Mouse (Mus musculus) adrenal gland, adult (tissue): ENCODE data around the gene Pcdh18.

ENCODE experiments used
- DNase-seq, 2 experiments: peaks; one replicate each; pipeline ENCODE4 v3.0.0; 2022 to 2023; ENCODE audit warnings: low spot score in 1 of 2; ENCODE audit not compliant: inconsistent age in 2 of 2

Pcdh18 gene

GRCm38 (mm10) chr3:49756870-49757625 is at the start of gene Pcdh18:
Gene Pcdh18 (minus strand): TSS chr3:49757325.
- peak; percentile 74 to 92 for DNase-seq

- DNase-seq = no peak
Observed at GRCm38 (mm10) chr3:49806823-49807222, 49.7 kb upstream of the Pcdh18 start.

- no peak for DNase-seq
Observed at GRCm38 (mm10) chr3:49805511-49805910, 48.4 kb upstream of the Pcdh18 start.

- no peak for DNase-seq
Observed at GRCm38 (mm10) chr3:49788296-49788695, 31.2 kb upstream of the Pcdh18 start.

- no peak for DNase-seq
Observed at GRCm38 (mm10) chr3:49787719-49788118, 30.6 kb upstream of the Pcdh18 start.

GRCm38 (mm10) chr3:49768992-49769738 is 12.0 kb upstream of the Pcdh18 start:
- no peak for DNase-seq

GRCm38 (mm10) chr3:49762711-49763110 is 5.6 kb upstream of the Pcdh18 start:
- no peak for DNase-seq

GRCm38 (mm10) chr3:49761971-49762370 is 4.8 kb upstream of the Pcdh18 start:
- DNase-seq = no peak

- DNase-seq = peak in 1 of 2 experiments; percentile 56
Observed at GRCm38 (mm10) chr3:49757626-49758019, 498 bp upstream of the Pcdh18 start.

GRCm38 (mm10) chr3:49755986-49756845 is 909 bp downstream of the Pcdh18 start:
- peak; percentile 16 to 76 for DNase-seq

GRCm38 (mm10) chr3:49752766-49753165 is 4.4 kb downstream of the Pcdh18 start:
- no peak for DNase-seq

- DNase-seq = no peak
Observed at GRCm38 (mm10) chr3:49749491-49750284, 7.4 kb downstream of the Pcdh18 start.

GRCm38 (mm10) chr3:49748054-49748453 is 9.1 kb downstream of the Pcdh18 start:
- no peak for DNase-seq

- no peak for DNase-seq
Observed at GRCm38 (mm10) chr3:49739061-49739460, 18.1 kb downstream of the Pcdh18 start.

- DNase-seq = no peak
Observed at GRCm38 (mm10) chr3:49738531-49738930, 18.6 kb downstream of the Pcdh18 start.

GRCm38 (mm10) chr3:49706503-49706902 is 50.6 kb downstream of the Pcdh18 start:
- DNase-seq = no peak

- DNase-seq = no peak
Observed at GRCm38 (mm10) chr3:49699951-49700350, 57.2 kb downstream of the Pcdh18 start.
